Mouse (Mus musculus): ENCODE results near the gene Bach2. TPM values are rescaled to one million over a fixed set of nuclear protein-coding genes. Genes with fewer than 3 reads are reported as not detected.
A peak's percentile ranks its signal among the peaks of the same experiment; 100 is the strongest.

Gene Bach2
- polyA plus RNA-seq, 1 experiment from 2014 or later = 21.9 TPM

DNA sequence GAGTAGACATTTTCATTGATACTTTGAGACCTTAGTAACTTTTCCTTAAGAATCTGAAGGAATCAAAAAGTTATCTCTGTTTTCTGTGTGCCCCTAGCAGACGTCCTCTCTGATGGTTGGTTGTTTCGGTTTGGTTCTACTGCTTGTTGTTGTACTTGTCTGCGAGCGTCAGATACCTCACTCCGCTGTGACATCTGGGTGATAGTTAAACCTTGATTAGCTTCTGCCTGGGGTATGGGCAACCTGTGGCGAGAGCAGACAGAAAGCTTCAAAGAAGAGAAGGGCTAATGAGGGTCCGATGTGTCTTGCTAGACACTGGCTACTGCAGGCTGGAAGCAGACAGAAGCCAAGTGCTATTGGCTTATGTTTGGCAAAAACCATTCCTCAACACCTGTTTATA lies 186.5 kb downstream of the Bach2 start:
- Histone ChIP-seq H3K4me1 (ENCODE audit: control insufficient read depth, insufficient read depth, low read length) (peaks cover 35% of the 10 kb centered on the region), H3K4me3 (ENCODE audit: low read depth, low read length) (no peak overlapping the region), H3K4me2 (ENCODE audit: low read length) (no peak overlapping the region), H3K27me3 (replicated peaks; ENCODE audit: control insufficient read depth, insufficient read depth, low read length) (no peaks in the 10 kb centered on the region), H3K9ac (ENCODE audit: low read length) (no peak overlapping the region), H3K27ac (ENCODE audit: low read depth, low read length) (no peak overlapping the region), H3K36me3 (ENCODE audit: control insufficient read depth, insufficient read depth, low read length) (no peaks in the 10 kb centered on the region), H3K9me3 (replicated peaks; ENCODE audit: control insufficient read depth, low read length) (no peaks in the 10 kb centered on the region)
- 81% methylated on average over 7 of the region's 7 CpGs for WGBS
- ATAC-seq = no peak
- no peak for DNase-seq (ENCODE audit: low spot score)

DNA sequence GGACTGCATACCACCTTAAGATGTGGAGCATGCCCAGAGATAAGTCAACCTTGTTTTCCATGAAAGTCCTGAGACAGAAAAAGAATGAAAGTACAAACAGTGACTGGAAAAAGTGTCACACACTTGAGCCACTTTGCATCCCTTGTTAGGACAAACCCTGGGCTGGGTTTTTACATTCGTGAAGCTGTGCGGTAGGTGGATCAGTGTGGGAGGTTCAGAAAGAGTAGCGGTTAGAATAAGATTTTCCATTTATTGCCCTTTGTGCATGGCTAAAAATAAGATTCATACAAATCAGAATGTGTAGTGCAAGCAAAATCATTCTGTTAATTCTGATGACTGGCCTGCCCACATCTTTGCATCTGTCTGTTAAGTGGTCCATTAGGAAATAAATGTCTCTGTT lies 187.0 kb downstream of the Bach2 start:
- ATAC-seq (no peak), DNase-seq (ENCODE audit: low spot score) (no peak)
- H3K9me3 ChIP-seq (replicated peaks; ENCODE audit: control insufficient read depth, low read length) = no peaks in the 10 kb centered on the region
- H3K4me3 ChIP-seq (ENCODE audit: low read depth, low read length) = no peak overlapping the region
- H3K27me3 ChIP-seq (replicated peaks; ENCODE audit: control insufficient read depth, insufficient read depth, low read length) = no peaks in the 10 kb centered on the region
- H3K4me1 ChIP-seq (ENCODE audit: control insufficient read depth, insufficient read depth, low read length) = peaks cover 41% of the 10 kb centered on the region
- 96% methylated on average over 3 of the region's 3 CpGs for WGBS
- H3K27ac ChIP-seq (ENCODE audit: low read depth, low read length) = no peak overlapping the region
- no peak overlapping the region for H3K9ac ChIP-seq (ENCODE audit: low read length)
- H3K4me2 ChIP-seq (ENCODE audit: low read length) = no peak overlapping the region
- H3K36me3 ChIP-seq (ENCODE audit: control insufficient read depth, insufficient read depth, low read length) = no peaks in the 10 kb centered on the region

- Histone ChIP-seq H3K27me3 (replicated peaks; ENCODE audit: control insufficient read depth, insufficient read depth, low read length) (no peaks in the 10 kb centered on the region), H3K27ac (ENCODE audit: low read depth, low read length) (0 out of 2 replicates have a peak overlapping the region, but pooled peaks have one; percentile 3), H3K4me1 (ENCODE audit: control insufficient read depth, insufficient read depth, low read length) (peaks cover 47% of the 10 kb centered on the region), H3K36me3 (ENCODE audit: control insufficient read depth, insufficient read depth, low read length) (no peaks in the 10 kb centered on the region), H3K9me3 (replicated peaks; ENCODE audit: control insufficient read depth, low read length) (no peaks in the 10 kb centered on the region), H3K9ac (ENCODE audit: low read length) (no peak overlapping the region), H3K4me2 (ENCODE audit: low read length) (no peak overlapping the region), H3K4me3 (ENCODE audit: low read depth, low read length) (no peak overlapping the region)
- DNase-seq (ENCODE audit: low spot score) = no peak
- ATAC-seq = no peak
- WGBS = 87% methylated on average over 27 of the region's 27 CpGs
Observed at GRCm38 (mm10) chr4:32426779-32427577, 188.4 kb downstream of the Bach2 start.

DNA sequence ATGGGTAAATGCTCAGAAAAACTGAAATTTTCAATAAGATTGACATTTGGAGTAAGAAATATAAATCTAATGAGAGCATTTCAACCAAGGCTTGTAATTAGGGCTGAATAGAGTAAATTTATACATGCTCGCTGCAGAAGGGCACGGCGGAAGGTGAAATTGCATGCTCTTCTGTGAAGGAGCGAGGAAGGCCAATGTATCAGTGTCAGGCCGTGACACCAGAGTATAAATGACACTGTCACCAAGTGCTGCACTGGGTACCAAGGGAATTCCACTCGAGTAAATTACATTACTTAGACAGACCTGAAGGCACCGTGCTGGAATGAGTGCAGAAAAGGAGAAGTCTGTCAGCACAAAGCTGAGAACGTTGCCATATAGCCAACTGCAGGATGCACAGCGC lies 190.1 kb downstream of the Bach2 start:
- peak overlapping the region; percentile 27; the same call in 1 of the 2 replicates for H3K27ac ChIP-seq (ENCODE audit: low read depth, low read length)
- DNase-seq (ENCODE audit: low spot score) (peak; percentile 39), ATAC-seq (no peak)
- H3K36me3 ChIP-seq (ENCODE audit: control insufficient read depth, insufficient read depth, low read length) = no peaks in the 10 kb centered on the region
- no peaks in the 10 kb centered on the region for H3K27me3 ChIP-seq (replicated peaks; ENCODE audit: control insufficient read depth, insufficient read depth, low read length)
- no peaks in the 10 kb centered on the region for H3K9me3 ChIP-seq (replicated peaks; ENCODE audit: control insufficient read depth, low read length)
- H3K4me3 ChIP-seq (ENCODE audit: low read depth, low read length) = no peak overlapping the region
- H3K9ac ChIP-seq (ENCODE audit: low read length) = no peak overlapping the region
- 53% methylated on average over 9 of the region's 9 CpGs for WGBS
- no peak overlapping the region for H3K4me2 ChIP-seq (ENCODE audit: low read length)
- H3K4me1 ChIP-seq (ENCODE audit: control insufficient read depth, insufficient read depth, low read length) = peaks cover 49% of the 10 kb centered on the region

GRCm38 (mm10) chr4:32430136-32430535 lies 191.5 kb downstream of the Bach2 start:
- Histone ChIP-seq H3K4me1 (ENCODE audit: control insufficient read depth, insufficient read depth, low read length) (peaks cover 52% of the 10 kb centered on the region), H3K4me3 (ENCODE audit: low read depth, low read length) (no peak overlapping the region), H3K36me3 (ENCODE audit: control insufficient read depth, insufficient read depth, low read length) (no peaks in the 10 kb centered on the region), H3K9ac (ENCODE audit: low read length) (no peak overlapping the region), H3K27me3 (replicated peaks; ENCODE audit: control insufficient read depth, insufficient read depth, low read length) (no peaks in the 10 kb centered on the region), H3K27ac (ENCODE audit: low read depth, low read length) (no peak overlapping the region), H3K4me2 (ENCODE audit: low read length) (no peak overlapping the region), H3K9me3 (replicated peaks; ENCODE audit: control insufficient read depth, low read length) (no peaks in the 10 kb centered on the region)
- ATAC-seq (no peak), DNase-seq (ENCODE audit: low spot score) (no peak)
- 71% methylated on average over 11 of the region's 11 CpGs for WGBS

DNA sequence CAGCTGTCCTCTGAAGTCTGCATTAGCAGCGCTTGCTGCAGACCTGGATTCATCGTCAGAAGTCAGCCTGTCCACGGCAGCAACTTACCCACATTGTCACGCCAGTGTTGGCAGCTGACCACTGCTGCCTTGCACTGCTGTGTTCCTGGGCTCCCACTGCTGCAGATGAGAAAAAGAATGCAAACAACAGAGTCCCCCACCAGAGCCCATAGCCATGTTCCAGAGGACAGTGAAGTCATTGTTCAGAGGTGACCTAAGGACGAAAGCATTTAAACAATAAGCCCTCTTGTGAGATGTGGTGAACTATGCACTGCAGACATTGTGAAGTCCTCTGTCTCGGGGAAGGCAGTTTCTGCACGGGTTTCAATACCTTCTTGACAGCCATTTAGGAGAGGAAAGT lies 192.4 kb downstream of the Bach2 start:
- Histone ChIP-seq H3K9ac (ENCODE audit: low read length) (peak overlapping the region; percentile 26; the same call in 1 of the 2 replicates), H3K36me3 (ENCODE audit: control insufficient read depth, insufficient read depth, low read length) (no peaks in the 10 kb centered on the region), H3K4me3 (ENCODE audit: low read depth, low read length) (no peak overlapping the region), H3K27me3 (replicated peaks; ENCODE audit: control insufficient read depth, insufficient read depth, low read length) (no peaks in the 10 kb centered on the region), H3K9me3 (replicated peaks; ENCODE audit: control insufficient read depth, low read length) (no peaks in the 10 kb centered on the region), H3K27ac (ENCODE audit: low read depth, low read length) (peak overlapping the region; percentile 33), H3K4me1 (ENCODE audit: control insufficient read depth, insufficient read depth, low read length) (peaks cover 55% of the 10 kb centered on the region), H3K4me2 (ENCODE audit: low read length) (peak overlapping the region; percentile 8; the same call in 1 of the 2 replicates)
- DNase-seq (ENCODE audit: low spot score) (no peak), ATAC-seq (peak; percentile 6; the same call in 1 of the 2 replicates)
- 7% methylated on average over 7 of the region's 7 CpGs for WGBS

GRCm38 (mm10) chr4:32432271-32432781 lies 193.7 kb downstream of the Bach2 start:
- Histone ChIP-seq H3K4me2 (ENCODE audit: low read length) (no peak overlapping the region; the same call in 1 of the 2 replicates), H3K27ac (ENCODE audit: low read depth, low read length) (peak overlapping the region; percentile 16; the same call in 1 of the 2 replicates), H3K9me3 (replicated peaks; ENCODE audit: control insufficient read depth, low read length) (no peaks in the 10 kb centered on the region), H3K4me1 (ENCODE audit: control insufficient read depth, insufficient read depth, low read length) (peaks cover 58% of the 10 kb centered on the region), H3K4me3 (ENCODE audit: low read depth, low read length) (no peak overlapping the region), H3K27me3 (replicated peaks; ENCODE audit: control insufficient read depth, insufficient read depth, low read length) (no peaks in the 10 kb centered on the region), H3K36me3 (ENCODE audit: control insufficient read depth, insufficient read depth, low read length) (no peaks in the 10 kb centered on the region), H3K9ac (ENCODE audit: low read length) (no peak overlapping the region)
- peak; percentile 67 for DNase-seq (ENCODE audit: low spot score)
- WGBS = 26% methylated on average over 10 of the region's 10 CpGs
- ATAC-seq = peak; percentile 52

DNA sequence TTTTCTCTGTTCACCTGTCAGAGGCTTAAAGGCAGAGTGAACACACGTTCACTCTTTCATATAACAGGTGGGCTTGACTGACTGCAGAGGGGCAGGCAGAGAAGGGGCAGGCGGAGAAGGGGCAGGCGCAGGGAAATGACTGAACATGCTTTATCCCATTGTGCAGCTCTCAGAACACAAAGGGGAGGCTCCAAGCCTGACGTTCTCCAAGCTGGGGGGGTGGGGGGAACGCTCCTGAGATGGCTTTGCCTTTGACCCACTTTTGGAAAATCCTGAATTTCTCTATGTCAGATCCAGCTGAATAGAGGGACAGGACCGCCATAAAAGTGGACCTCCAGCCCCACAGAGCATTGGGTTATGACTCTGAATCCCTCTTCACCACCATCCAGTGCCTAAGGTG lies 194.3 kb downstream of the Bach2 start:
- Histone ChIP-seq H3K27ac (ENCODE audit: low read depth, low read length) (peak overlapping the region; percentile 64), H3K36me3 (ENCODE audit: control insufficient read depth, insufficient read depth, low read length) (no peaks in the 10 kb centered on the region), H3K4me2 (ENCODE audit: low read length) (0 out of 2 replicates have a peak overlapping the region, but pooled peaks have one; percentile 5), H3K9ac (ENCODE audit: low read length) (no peak overlapping the region), H3K27me3 (replicated peaks; ENCODE audit: control insufficient read depth, insufficient read depth, low read length) (no peaks in the 10 kb centered on the region), H3K4me3 (ENCODE audit: low read depth, low read length) (no peak overlapping the region), H3K4me1 (ENCODE audit: control insufficient read depth, insufficient read depth, low read length) (peaks cover 58% of the 10 kb centered on the region), H3K9me3 (replicated peaks; ENCODE audit: control insufficient read depth, low read length) (no peaks in the 10 kb centered on the region)
- WGBS = 17% methylated on average over 6 of the region's 6 CpGs
- no peak for ATAC-seq
- no peak for DNase-seq (ENCODE audit: low spot score)

- Histone ChIP-seq H3K27ac (ENCODE audit: low read depth, low read length) (no peak overlapping the region), H3K36me3 (ENCODE audit: control insufficient read depth, insufficient read depth, low read length) (no peaks in the 10 kb centered on the region)
Observed at GRCm38 (mm10) chr4:32434612-32435011, 196.0 kb downstream of the Bach2 start.

More at GRCm38 (mm10) chr4:32434612-32435011, 196.0 kb downstream of the Bach2 start:
- Histone ChIP-seq H3K9me3 (replicated peaks; ENCODE audit: control insufficient read depth, low read length) (no peaks in the 10 kb centered on the region), H3K4me2 (ENCODE audit: low read length) (no peak overlapping the region), H3K4me3 (ENCODE audit: low read depth, low read length) (no peak overlapping the region), H3K4me1 (ENCODE audit: control insufficient read depth, insufficient read depth, low read length) (peaks cover 43% of the 10 kb centered on the region), H3K27me3 (replicated peaks; ENCODE audit: control insufficient read depth, insufficient read depth, low read length) (no peaks in the 10 kb centered on the region), H3K9ac (ENCODE audit: low read length) (no peak overlapping the region)
- ATAC-seq = no peak
- 97% methylated on average over 1 of the region's 1 CpGs for WGBS
- DNase-seq (ENCODE audit: low spot score) = no peak
